Mouse (Mus musculus) right cerebral cortex, postnatal 10 days (tissue): ENCODE results near the gene Lhfpl2.

Source experiments
- DNase-seq, 2 experiments: peaks; one replicate each; pipeline ENCODE4 v3.0.0; 2021; ENCODE audit warnings: low spot score in 2 of 2

The Lhfpl2 gene

GRCm38 (mm10) chr13:94174577-94175279 is 117.1 kb downstream of the Lhfpl2 start:
- DNase-seq = peak in 1 of 2 experiments; percentile 50

GRCm38 (mm10) chr13:94175379-94176050 is 117.9 kb downstream of the Lhfpl2 start:
- no peak for DNase-seq

- DNase-seq = peak in 1 of 2 experiments; percentile 44
Measured at GRCm38 (mm10) chr13:94177148-94177547, 119.6 kb downstream of the Lhfpl2 start.

GRCm38 (mm10) chr13:94178401-94179040 is 120.9 kb downstream of the Lhfpl2 start:
- peak; percentile 74 to 85 for DNase-seq

- DNase-seq = no peak
Measured at GRCm38 (mm10) chr13:94180477-94181420, 123.2 kb downstream of the Lhfpl2 start.

GRCm38 (mm10) chr13:94182026-94182425 is 124.4 kb downstream of the Lhfpl2 start:
- no peak for DNase-seq

GRCm38 (mm10) chr13:94183372-94184021 is 125.9 kb downstream of the Lhfpl2 start:
- no peak for DNase-seq

GRCm38 (mm10) chr13:94184726-94185456 is 127.3 kb downstream of the Lhfpl2 start:
- DNase-seq = no peak

GRCm38 (mm10) chr13:94185631-94186030 is 128.0 kb downstream of the Lhfpl2 start:
- no peak for DNase-seq

GRCm38 (mm10) chr13:94188200-94189086 is 130.8 kb downstream of the Lhfpl2 start:
- no peak for DNase-seq

- DNase-seq = no peak
Measured at GRCm38 (mm10) chr13:94190386-94190785, 132.8 kb downstream of the Lhfpl2 start.

GRCm38 (mm10) chr13:94193227-94193626 is 135.6 kb downstream of the Lhfpl2 start:
- DNase-seq = no peak

- no peak for DNase-seq
Measured at GRCm38 (mm10) chr13:94198616-94199015, 141.0 kb downstream of the Lhfpl2 start.

- DNase-seq = no peak
Measured at GRCm38 (mm10) chr13:94199829-94200228, 142.2 kb downstream of the Lhfpl2 start.

- peak; percentile 29 to 59 for DNase-seq
Measured at GRCm38 (mm10) chr13:94205234-94205633, 147.6 kb downstream of the Lhfpl2 start.

- peak in 1 of 2 experiments; percentile 21 for DNase-seq
Measured at GRCm38 (mm10) chr13:94207973-94208372, 150.4 kb downstream of the Lhfpl2 start.

- no peak for DNase-seq
Measured at GRCm38 (mm10) chr13:94208892-94209291, 151.3 kb downstream of the Lhfpl2 start.

- peak in 1 of 2 experiments; percentile 31 for DNase-seq
Measured at GRCm38 (mm10) chr13:94211236-94212119, 153.9 kb downstream of the Lhfpl2 start.
